Mouse (Mus musculus) left cerebral cortex, adult 8-10 months (tissue): ENCODE data around the gene Rplp2. TPM values are rescaled to one million over a fixed set of nuclear protein-coding genes. Genes with fewer than 3 reads are reported as not detected.

Experiments used
- DNase-seq, 2 experiments: peaks; one replicate each; pipeline ENCODE4 v3.0.0; 2022; ENCODE audit warnings: low spot score in 2 of 2
- total RNA-seq, 4 experiments: library from RNA; stranded (reverse); gene quantifications; 2 replicates each; pipeline ENCODE4 v1.2.4; 2022

The Rplp2 gene
- total RNA-seq, 4 experiments from 2014 or later, result 524 to 612 (median 563) TPM

- DNase-seq, result no peak
These were observed 19.5 kb downstream of the Rplp2 start for GRCm38 (mm10) chr7:141466607-141467148.

- peak; percentile 46 to 66 for DNase-seq
These were observed 20.3 kb downstream of the Rplp2 start, which contains the start of gene Cd151 for GRCm38 (mm10) chr7:141467230-141468030. Gene Cd151, plus strand, starts transcription at chr7:141467392.

- DNase-seq, result no peak
These were observed 21.0 kb downstream of the Rplp2 start for GRCm38 (mm10) chr7:141468164-141468521.

DNA sequence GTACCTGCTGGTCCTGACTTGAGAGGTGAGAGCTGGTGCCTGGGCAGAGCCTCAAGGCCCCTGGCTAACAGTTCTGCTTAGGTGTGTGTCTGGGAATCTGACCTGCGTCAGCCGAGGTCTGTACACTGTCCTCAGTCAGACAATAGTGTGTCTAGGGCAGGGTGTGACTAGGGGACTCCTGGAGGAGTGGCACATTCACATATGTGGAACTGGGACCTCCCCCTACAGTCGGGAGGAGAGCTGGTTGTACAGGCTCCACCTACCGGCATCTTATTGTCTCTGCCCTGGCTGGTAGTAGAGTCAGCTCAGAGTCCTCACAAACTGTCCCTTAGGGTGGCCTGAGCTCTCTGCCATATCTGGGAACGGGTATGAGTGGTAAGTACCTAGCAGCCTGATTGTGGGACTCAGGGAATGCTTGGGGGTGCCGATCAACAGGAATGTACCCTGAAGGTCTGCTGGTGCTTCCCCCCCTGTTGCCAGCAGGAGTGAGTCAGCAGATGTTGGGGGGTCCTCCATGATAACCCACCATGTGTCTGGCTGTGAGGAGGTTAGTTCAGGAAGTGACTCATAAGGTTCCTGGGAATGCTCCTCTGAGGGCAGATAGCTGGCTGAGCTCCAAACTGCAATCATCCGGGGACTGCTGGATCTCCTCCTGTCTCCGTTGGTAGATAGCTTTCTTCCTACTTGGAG lies 21.5 kb downstream of the Rplp2 start:
- DNase-seq, result no peak

DNA sequence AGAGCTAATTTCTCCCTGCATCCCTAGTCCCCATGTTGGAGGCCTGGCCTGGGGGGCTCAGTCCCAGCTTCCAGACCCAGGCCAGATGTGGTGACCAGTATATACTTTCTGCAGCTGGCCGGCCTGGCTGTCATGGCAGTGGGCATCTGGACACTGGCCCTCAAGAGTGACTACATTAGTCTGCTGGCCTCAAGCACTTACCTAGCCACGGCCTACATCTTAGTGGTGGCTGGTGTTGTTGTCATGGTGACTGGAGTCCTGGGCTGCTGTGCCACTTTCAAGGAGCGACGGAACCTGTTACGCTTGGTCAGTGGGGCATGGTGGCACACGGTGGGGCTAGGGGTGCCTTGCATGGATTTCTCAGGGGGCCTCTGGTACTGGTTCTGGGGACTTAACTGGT lies 22.2 kb downstream of the Rplp2 start:
- no peak for DNase-seq

- DNase-seq, result no peak
These were observed 22.9 kb downstream of the Rplp2 start for GRCm38 (mm10) chr7:141469901-141470636.

DNA sequence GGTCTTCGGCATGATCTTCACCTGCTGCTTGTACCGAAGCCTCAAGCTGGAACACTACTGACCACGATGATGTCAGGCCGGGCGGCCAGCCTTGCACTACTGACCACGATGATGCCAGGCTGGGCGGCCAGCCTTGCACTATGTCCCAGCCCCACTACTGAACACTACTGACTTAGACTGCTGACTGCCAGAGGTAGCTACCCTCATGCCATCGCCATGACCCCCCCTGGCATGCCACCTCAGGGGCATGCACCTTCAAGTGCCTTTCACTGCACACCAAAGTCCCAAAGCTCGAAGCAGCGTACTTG lies 23.4 kb downstream of the Rplp2 start:
- DNase-seq, result no peak

GRCm38 (mm10) chr7:141471236-141471635 lies 24.1 kb downstream of the Rplp2 start:
- DNase-seq, result no peak

DNA sequence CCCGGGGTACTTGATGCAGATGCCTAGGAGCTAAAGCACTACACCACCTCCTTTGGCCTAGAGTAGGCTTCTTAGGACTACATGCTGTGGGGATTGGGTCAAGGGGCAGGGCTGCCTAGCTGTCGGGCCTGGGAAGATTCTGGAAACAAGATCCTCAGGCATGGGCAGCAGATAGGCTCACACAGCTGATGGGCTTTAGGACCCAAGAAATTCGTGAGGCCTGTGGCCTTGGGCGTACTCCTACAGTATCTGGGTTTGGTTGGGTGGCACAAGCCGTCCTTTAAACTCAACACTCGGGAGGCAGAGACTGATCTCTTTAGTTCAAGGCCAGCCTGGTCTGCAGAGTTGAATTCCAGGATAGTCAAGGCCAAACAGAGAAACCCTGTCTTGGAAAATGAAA lies 25.1 kb downstream of the Rplp2 start:
- no peak for DNase-seq

DNA sequence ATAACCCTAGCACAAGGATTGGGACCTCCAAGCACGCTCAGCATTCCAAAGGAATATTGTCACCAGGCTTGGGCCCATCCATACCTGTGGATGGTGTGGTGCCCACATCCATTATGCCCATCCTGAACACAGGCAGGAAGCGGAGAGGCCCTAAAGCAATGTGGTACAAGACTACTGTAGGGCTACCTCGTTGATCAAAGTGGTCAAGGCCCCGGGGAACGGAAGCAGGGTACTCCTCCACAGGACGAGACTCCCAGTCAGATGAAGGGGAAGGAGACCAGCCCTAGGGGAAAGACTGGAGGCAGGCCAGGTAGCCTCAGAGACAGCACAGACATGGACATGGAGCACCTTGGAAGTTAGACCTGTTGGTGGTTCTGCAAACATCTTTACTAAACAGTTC lies 25.6 kb downstream of the Rplp2 start:
- DNase-seq, result no peak

GRCm38 (mm10) chr7:141474160-141474559 lies 27.0 kb downstream of the Rplp2 start:
- DNase-seq, result no peak

- DNase-seq, result peak; percentile 76 to 79
These were observed 28.0 kb downstream of the Rplp2 start, which contains the start of the genes Polr2l and Tspan4 for GRCm38 (mm10) chr7:141475011-141475804. Gene Polr2l, minus strand, starts transcription at chr7:141475132. Gene Tspan4, plus strand, starts transcription at chr7:141475240.

GRCm38 (mm10) chr7:141475805-141476158 lies 28.6 kb downstream of the Rplp2 start:
- DNase-seq, result no peak

- no peak for DNase-seq
These were observed 29.2 kb downstream of the Rplp2 start for GRCm38 (mm10) chr7:141476226-141476980.

DNA sequence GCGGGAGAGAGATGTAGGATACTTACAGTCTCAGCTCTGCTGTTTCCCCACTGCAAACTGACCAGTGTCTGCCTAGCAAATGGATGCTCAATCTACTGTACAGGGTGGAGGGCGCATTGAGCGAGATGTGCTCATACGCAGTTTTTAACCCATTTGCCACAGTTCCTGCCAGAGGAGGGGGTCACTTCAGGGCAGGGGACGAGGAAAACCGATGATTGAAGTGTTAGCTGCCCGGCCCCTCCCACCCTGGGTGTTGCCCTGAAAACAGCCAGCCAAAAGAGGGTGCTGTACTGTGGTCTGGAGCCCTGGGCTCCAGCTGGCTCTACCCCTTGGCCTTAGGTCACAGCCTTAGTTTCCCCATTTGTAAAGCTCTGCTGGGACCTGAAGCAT lies 29.8 kb downstream of the Rplp2 start:
- no peak for DNase-seq

- DNase-seq, result no peak
These were observed 30.6 kb downstream of the Rplp2 start for GRCm38 (mm10) chr7:141477578-141478269.

GRCm38 (mm10) chr7:141478270-141478748 lies 31.1 kb downstream of the Rplp2 start:
- DNase-seq, result no peak

- DNase-seq, result no peak
These were observed 33.8 kb downstream of the Rplp2 start for GRCm38 (mm10) chr7:141480842-141481497.
